Mouse (Mus musculus): ENCODE results near the gene Itpkc.
A peak's percentile ranks its signal among the peaks of the same experiment; 100 is the strongest.

DNA sequence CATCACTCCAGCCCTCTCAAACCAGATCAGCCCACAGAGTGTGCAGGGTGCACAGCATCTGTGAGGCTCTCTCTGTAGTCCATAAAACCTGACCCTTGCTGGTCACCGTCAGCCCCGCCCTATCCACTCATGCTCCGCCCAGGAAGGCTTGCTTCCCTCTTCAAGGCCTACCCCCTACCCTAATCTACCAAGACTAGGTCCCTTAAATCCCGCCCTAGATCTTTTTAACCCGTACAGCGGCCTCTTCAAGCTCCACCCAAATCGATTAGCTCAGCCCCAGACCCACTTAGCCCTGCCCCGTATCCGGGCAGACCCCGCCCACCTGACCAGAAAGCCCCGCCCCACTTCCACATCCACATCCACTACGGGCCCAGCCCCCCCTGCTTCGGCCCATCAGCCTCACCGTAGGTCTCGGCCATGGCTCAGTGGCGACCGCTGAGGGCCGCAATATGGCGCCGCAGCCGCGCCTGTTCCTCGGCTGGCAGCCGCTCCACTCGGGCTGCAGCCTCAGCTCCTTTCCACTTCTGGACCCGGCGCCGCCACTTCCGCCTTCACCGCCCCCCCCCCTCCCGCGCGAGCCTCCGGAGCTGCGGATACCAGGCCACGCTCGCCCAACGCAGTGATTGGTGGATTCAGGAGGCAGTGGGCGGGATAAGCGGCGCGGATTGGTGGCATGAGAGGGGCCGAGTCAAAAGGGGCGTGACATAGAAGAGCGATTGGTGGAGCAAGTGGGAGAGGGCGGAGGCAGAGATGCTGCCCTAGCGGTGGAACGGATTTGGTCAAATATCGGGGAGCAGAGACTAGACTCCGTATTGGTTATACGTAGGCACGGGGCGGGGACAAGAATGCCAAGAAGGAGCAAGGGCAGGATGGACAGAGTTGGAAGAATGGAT is 49.9 kb downstream of the Itpkc start, which contains the start of gene Rab4b:
- TF ChIP-seq CTCF (IDR thresholded peaks at IDR 0.05; ENCODE audit: borderline replicate concordance, insufficient read depth, low read length) (no peak), POLR2A (IDR thresholded peaks at IDR 0.05; ENCODE audit: low read depth, low read length) (peak; percentile 80)

Measured in embryonic fibroblast, embryonic 13.5 days (primary cell).